Mouse (Mus musculus) kidney, postnatal 0 days (tissue): ENCODE measurements around the gene Edn2. TPM values are rescaled to one million over a fixed set of nuclear protein-coding genes. Genes with fewer than 3 reads are reported as not detected.

Experiments
- ATAC-seq: fragments of 200-750 bp; cut with Nextera tagmentation; replicated peaks from 2 replicates; pipeline ENCODE4 v1.8.0; 2017; ENCODE audit warnings: low read depth, moderate number of reproducible peaks, moderate TSS enrichment, moderate library complexity; ENCODE audit not compliant: low FRiP score
- DNase-seq: peaks from one replicate; pipeline ENCODE4 v3.0.0-alpha.2; 2016; ENCODE audit warnings: low spot score
- H3K27ac ChIP-seq: fragments of 300-500 bp; sonication (generic); 2 replicates; pipeline ENCODE4 v1.5.1; 2014; ENCODE audit warnings: mild to moderate bottlenecking
- H3K27me3 ChIP-seq: fragments of 300-500 bp; sonication (generic); 2 replicates; pipeline ENCODE4 v1.6.1; 2014; ENCODE audit warnings: low read length, mixed read lengths; ENCODE audit not compliant: insufficient read depth
- H3K36me3 ChIP-seq: fragments of 300-500 bp; sonication (generic); 2 replicates; pipeline ENCODE4 v1.6.1; 2014; ENCODE audit warnings: low read length, mixed read lengths; ENCODE audit not compliant: insufficient read depth
- H3K4me1 ChIP-seq: fragments of 300-500 bp; sonication (generic); replicated peaks from 2 replicates; pipeline ENCODE4 v1.6.1; 2014; ENCODE audit warnings: antibody characterized with exemption, low read length, mixed read lengths; ENCODE audit not compliant: insufficient read depth
- H3K4me2 ChIP-seq: fragments of 300-500 bp; sonication (generic); 2 replicates; pipeline ENCODE4 v1.6.1; 2014; ENCODE audit warnings: mild to moderate bottlenecking, low read length, moderate library complexity, mixed read lengths
- H3K4me3 ChIP-seq: fragments of 300-500 bp; sonication (generic); replicated peaks from 2 replicates; pipeline ENCODE4 v1.5.1; 2014; ENCODE audit warnings: low read depth, low read length
- H3K9ac ChIP-seq: fragments of 300-500 bp; sonication (generic); 2 replicates; pipeline ENCODE4 v1.6.1; 2014; ENCODE audit warnings: low read depth, low read length
- H3K9me3 ChIP-seq: fragments of 300-500 bp; sonication (generic); replicated peaks from 2 replicates; pipeline ENCODE4 v1.6.1; 2016; ENCODE audit warnings: low read length, inconsistent platforms, mixed read lengths
- CTCF ChIP-seq: IDR thresholded peaks from 2 replicates; pipeline ENCODE4 v1.5.1; 2016; ENCODE audit warnings: antibody characterized with exemption, low read depth, mild to moderate bottlenecking, moderate library complexity
- WGBS: fragments of 180-500 bp; shearing (Covaris S2); extraction: QIAGEN DNeasy Blood & Tissue Kit; methylation state at CpG from one replicate; pipeline ENCODE4 v1.1.7; 2014; 5-methylcytosine and 5-hydroxymethylcytosine counted together
- polyA plus RNA-seq: library from polyadenylated mRNA; unstranded; fragments of >200 nt; fragmentation: Nextera tagmentation; extraction: Ambion mirVana; gene quantifications from 2 replicates; pipeline ENCODE4 v1.2.1, GENCODE M21; 2015

Gene Edn2
- polyA plus RNA-seq, 1 experiment from 2014 or later = not detected

DNA sequence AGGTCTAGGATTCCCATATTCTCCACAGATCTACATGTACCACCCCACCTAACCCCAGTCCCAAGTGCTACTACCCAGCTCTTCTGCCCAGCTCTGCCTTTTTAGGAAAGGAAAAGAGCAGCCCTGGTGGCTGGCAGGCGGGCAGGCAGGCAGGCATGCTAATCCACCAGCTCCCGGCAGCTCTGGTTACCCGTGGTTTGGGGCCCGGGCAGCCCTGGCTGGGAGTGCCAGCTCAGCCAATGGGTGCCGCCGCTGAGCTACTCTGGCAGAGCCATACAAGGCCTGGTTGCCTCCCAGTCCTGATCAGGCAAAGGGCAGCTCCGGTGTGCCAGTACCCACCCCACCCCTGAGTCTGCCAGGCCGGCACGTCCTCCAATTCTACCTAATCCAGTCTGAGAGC, 18.1 kb upstream of the Edn2 start:
- H3K9ac ChIP-seq = no peak overlapping the region
- no peaks in the 10 kb centered on the region for H3K27me3 ChIP-seq
- no peaks in the 10 kb centered on the region for H3K36me3 ChIP-seq
- H3K4me3 ChIP-seq = no peak overlapping the region
- no peak overlapping the region for H3K27ac ChIP-seq
- ATAC-seq (no peak), DNase-seq (no peak)
- no peak for TF ChIP-seq CTCF
- no peaks in the 10 kb centered on the region for H3K9me3 ChIP-seq
- 85% methylated on average over 9 of the region's 9 CpGs for WGBS
- H3K4me1 ChIP-seq = no peaks in the 10 kb centered on the region
- H3K4me2 ChIP-seq = no peak overlapping the region

DNA sequence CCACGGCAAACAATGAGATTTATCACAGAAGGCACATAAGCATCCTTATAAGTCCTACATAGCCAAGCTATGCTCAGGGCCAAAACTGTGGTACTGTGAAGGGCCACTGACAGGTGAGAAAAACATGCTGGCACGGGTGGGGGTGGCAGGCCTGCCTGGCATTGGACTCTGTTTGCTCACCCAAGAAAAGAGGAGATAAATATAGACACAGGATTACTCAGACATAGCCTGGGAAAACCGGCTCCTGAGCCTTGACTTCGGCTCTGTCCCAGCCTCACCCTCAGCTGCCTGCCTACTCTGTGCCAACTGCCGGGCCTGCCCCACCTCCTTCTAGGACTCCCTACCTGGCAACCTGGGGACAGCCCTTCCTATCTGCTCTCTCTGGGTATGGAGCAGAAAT, 16.7 kb upstream of the Edn2 start:
- H3K4me3 ChIP-seq = no peak overlapping the region

DNA sequence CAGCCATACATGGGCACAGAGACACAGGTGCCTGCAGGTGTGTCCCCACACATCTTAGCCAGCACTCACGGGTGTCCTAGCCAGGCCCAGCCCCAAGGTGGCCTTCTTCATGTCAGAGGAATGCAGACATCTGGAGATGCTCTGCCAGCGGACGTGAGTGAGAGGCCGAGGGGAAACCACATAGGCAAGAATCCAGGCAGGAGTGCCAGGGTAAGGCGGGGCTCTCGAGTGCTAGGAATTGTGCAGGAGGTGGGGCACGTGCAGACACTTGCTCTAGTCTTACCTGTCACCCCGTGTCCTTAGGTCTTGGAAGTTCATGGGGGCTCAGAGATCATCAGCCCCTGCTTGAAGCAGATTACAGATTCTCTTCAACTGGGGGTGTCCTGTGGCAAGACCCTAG, 15.1 kb upstream of the Edn2 start:
- Histone ChIP-seq H3K4me2 (no peak overlapping the region), H3K36me3 (no peaks in the 10 kb centered on the region), H3K4me3 (no peak overlapping the region), H3K4me1 (peaks cover 10% of the 10 kb centered on the region; the same call in 1 of the 2 replicates), H3K9me3 (no peaks in the 10 kb centered on the region), H3K27me3 (no peaks in the 10 kb centered on the region), H3K27ac (no peak overlapping the region), H3K9ac (no peak overlapping the region)
- TF ChIP-seq CTCF = no peak
- ATAC-seq (no peak), DNase-seq (no peak)
- WGBS = 75% methylated on average over 8 of the region's 8 CpGs

More for the DNA sequence above, 16.7 kb upstream of the Edn2 start:
- H3K9me3 ChIP-seq = no peaks in the 10 kb centered on the region
- no peaks in the 10 kb centered on the region for H3K36me3 ChIP-seq
- peaks cover 9% of the 10 kb centered on the region; the same call in 1 of the 2 replicates for H3K4me1 ChIP-seq
- no peak overlapping the region for H3K4me2 ChIP-seq
- H3K27ac ChIP-seq = no peak overlapping the region
- 86% methylated on average over 5 of the region's 5 CpGs for WGBS
- no peak overlapping the region for H3K9ac ChIP-seq
- TF ChIP-seq CTCF = no peak
- H3K27me3 ChIP-seq = no peaks in the 10 kb centered on the region
- DNase-seq (no peak), ATAC-seq (no peak)

DNA sequence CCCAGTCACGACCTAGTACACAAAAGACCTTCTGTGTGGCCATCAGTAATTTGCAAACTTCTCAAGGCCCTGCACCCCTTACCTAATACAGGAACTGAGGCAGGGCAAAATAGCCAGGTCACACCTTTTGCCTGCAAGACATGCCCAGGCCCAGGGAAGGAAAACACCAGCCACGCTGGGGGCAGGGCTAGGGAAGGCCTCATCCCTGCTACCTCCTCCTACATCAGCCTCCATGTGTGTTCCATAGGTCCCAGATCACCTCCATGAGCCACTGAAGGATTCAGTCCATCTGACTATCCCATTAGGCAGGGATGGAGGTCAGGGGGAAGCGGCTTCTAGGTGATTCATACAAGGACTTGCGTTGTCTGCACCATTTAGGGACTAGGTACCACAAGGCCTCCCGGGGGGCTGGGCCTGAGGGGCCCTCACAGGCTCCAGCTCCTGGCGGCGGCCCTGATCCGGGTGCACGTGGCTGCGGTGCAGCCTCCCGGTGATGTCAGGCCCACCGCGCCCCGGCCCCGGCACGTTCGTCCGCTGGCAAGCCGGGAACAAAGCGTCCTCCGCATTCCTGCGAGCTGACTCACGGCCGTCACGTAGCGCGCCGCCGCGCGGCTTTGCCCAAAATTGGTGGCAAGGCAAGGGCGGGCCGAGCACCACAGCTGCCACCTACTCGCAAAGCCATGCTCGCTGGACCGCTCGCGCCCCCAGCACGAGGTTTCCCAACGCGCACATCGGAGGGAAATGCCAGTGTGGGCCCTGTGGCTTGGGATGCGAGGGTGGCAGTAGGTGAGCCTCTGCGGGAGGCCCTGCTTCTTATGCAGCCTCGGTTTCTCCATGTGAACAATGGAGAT, 12.5 kb upstream of the Edn2 start:
- H3K27me3 ChIP-seq = no peaks in the 10 kb centered on the region
- peak overlapping the region; percentile 46 for H3K4me2 ChIP-seq
- ATAC-seq = peak; percentile 78
- H3K4me3 ChIP-seq = no peak overlapping the region; the same call in 1 of the 2 replicates
- WGBS = 6% methylated on average over 45 of the region's 45 CpGs
- TF ChIP-seq CTCF = 0 out of 2 replicates have a peak, but pooled peaks have one; percentile 10
- H3K27ac ChIP-seq = no peak overlapping the region
- H3K9me3 ChIP-seq = no peaks in the 10 kb centered on the region
- peaks cover 10% of the 10 kb centered on the region; the same call in 1 of the 2 replicates for H3K4me1 ChIP-seq
- peak; percentile 73 for DNase-seq
- peak overlapping the region; percentile 14; the same call in 1 of the 2 replicates for H3K9ac ChIP-seq
- no peaks in the 10 kb centered on the region for H3K36me3 ChIP-seq

- peak; percentile 28 for DNase-seq
- TF ChIP-seq CTCF = peak; percentile 65
- Histone ChIP-seq H3K36me3 (no peaks in the 10 kb centered on the region), H3K9ac (no peak overlapping the region), H3K4me2 (peak overlapping the region; percentile 46), H3K4me3 (no peak overlapping the region), H3K4me1 (peaks cover 10% of the 10 kb centered on the region; the same call in 1 of the 2 replicates), H3K9me3 (no peaks in the 10 kb centered on the region), H3K27ac (no peak overlapping the region), H3K27me3 (no peaks in the 10 kb centered on the region)
- ATAC-seq = peak; percentile 47; the same call in 1 of the 2 replicates
- 35% methylated on average over 3 of the region's 3 CpGs for WGBS
Observed at GRCm38 (mm10) chr4:120149142-120149524, 11.9 kb upstream of the Edn2 start.

DNA sequence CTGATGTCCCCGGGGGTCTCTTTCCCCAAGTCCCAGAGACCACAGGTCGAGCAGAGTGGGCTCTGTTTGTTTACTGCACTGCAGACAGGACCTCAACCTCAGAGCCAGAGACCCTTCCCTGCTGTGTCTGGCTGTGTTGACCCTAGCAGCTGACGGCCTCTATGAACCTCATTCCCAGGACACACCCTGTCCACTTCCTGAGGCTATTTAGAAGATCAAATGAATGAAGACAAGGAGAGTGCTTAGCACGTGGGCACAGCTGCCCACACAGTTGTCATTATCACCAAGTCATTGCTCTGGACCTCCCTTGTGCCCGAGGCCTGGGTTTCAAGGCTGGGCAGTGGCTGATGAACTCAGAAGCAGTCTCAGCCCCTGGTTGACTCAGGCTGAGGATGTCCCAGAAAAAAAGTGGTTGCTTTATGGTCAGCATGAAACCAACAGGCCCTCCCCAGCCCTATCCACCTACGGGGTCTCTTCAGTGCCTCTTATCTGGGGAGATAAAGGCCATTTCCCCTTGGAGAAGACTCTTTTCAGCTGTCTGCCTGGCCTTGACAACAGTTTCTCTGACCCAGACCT, 10.6 kb upstream of the Edn2 start:
- no peaks in the 10 kb centered on the region for H3K36me3 ChIP-seq
- no peak overlapping the region for H3K9ac ChIP-seq
- H3K4me1 ChIP-seq = peaks cover 10% of the 10 kb centered on the region; the same call in 1 of the 2 replicates
- H3K27ac ChIP-seq = no peak overlapping the region
- DNase-seq (no peak), ATAC-seq (no peak)
- 56% methylated on average over 6 of the region's 6 CpGs for WGBS
- H3K9me3 ChIP-seq = no peaks in the 10 kb centered on the region
- TF ChIP-seq CTCF = no peak
- no peak overlapping the region for H3K4me3 ChIP-seq
- no peak overlapping the region for H3K4me2 ChIP-seq
- no peaks in the 10 kb centered on the region for H3K27me3 ChIP-seq
